Mouse (Mus musculus) midbrain, embryonic 15.5 days (tissue): ENCODE measurements around the gene Ptpn13. TPM values are rescaled to one million over a fixed set of nuclear protein-coding genes. Genes with fewer than 3 reads are reported as not detected.

Experiments
- ATAC-seq: fragments of 200-750 bp; cut with Nextera tagmentation; replicated peaks from 2 replicates; pipeline ENCODE4 v1.8.0; 2017; ENCODE audit warnings: moderate TSS enrichment
- H3K27ac ChIP-seq: fragments of 300-500 bp; sonication (generic); 2 replicates; pipeline ENCODE4 v1.5.1; 2015; ENCODE audit warnings: mild to moderate bottlenecking, inconsistent platforms
- H3K27me3 ChIP-seq: fragments of 300-500 bp; sonication (generic); replicated peaks from 2 replicates; pipeline ENCODE4 v1.6.1; 2015; ENCODE audit warnings: inconsistent platforms
- H3K36me3 ChIP-seq: fragments of 300-500 bp; sonication (generic); replicated peaks from 2 replicates; pipeline ENCODE4 v1.6.1; 2015; ENCODE audit warnings: inconsistent platforms
- H3K4me1 ChIP-seq: fragments of 300-500 bp; sonication (generic); 2 replicates; pipeline ENCODE4 v1.6.1; 2015; ENCODE audit warnings: inconsistent platforms
- H3K4me2 ChIP-seq: fragments of 300-500 bp; sonication (generic); 2 replicates; pipeline ENCODE4 v1.6.1; 2015; ENCODE audit warnings: inconsistent platforms, mild to moderate bottlenecking, moderate library complexity
- H3K4me3 ChIP-seq: fragments of 300-500 bp; sonication (generic); 2 replicates; pipeline ENCODE4 v1.5.1; 2015; ENCODE audit warnings: mild to moderate bottlenecking, inconsistent platforms
- H3K9ac ChIP-seq: fragments of 300-500 bp; sonication (generic); 2 replicates; pipeline ENCODE4 v1.6.1; 2015; ENCODE audit warnings: mild to moderate bottlenecking, inconsistent platforms
- H3K9me3 ChIP-seq: fragments of 300-500 bp; sonication (generic); 2 replicates; pipeline ENCODE4 v1.6.1; 2016; ENCODE audit warnings: inconsistent platforms
- WGBS: fragments of 180-500 bp; shearing (Covaris S2); methylation state at CpG from one replicate; pipeline ENCODE4 v1.1.7; 2015; ENCODE audit warnings: mixed read lengths; 5-methylcytosine and 5-hydroxymethylcytosine counted together
- polyA plus RNA-seq: library from polyadenylated mRNA; unstranded; fragments of >200 nt; fragmentation: Nextera tagmentation; extraction: Ambion mirVana; gene quantifications from 2 replicates; pipeline ENCODE4 v1.2.1, GENCODE M21; 2015

The Ptpn13 gene
- polyA plus RNA-seq, 1 experiment from 2014 or later, result 5.9 TPM

- no peak for ATAC-seq
- Histone ChIP-seq H3K36me3 (no peaks in the 10 kb centered on the region), H3K4me3 (no peak overlapping the region), H3K4me1 (no peaks in the 10 kb centered on the region), H3K4me2 (no peak overlapping the region), H3K9ac (no peak overlapping the region), H3K27me3 (no peaks in the 10 kb centered on the region), H3K9me3 (no peaks in the 10 kb centered on the region), H3K27ac (no peak overlapping the region)
- WGBS, result 81% methylated on average over 9 of the region's 9 CpGs
These were observed 88.2 kb downstream of the Ptpn13 start for GRCm38 (mm10) chr5:103513162-103513561.

DNA sequence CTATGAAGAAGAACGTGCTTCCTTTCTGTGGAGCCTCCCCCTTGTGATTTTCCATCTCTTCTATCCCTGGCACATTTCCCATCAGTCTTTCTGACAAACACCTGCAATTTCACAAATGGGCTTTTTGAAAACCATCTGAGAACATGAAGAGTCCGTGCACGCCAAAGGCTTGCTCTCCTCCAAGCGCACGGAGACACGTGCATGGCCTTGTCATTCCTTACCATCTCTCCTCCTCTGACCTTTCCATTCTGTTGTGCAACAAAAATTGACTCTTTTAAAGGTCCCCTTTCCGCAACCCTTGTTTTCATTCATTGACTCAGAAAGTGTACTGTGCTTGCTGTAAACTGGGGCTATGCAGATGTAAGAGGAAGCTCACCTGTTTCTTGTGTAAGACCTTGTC lies 89.4 kb downstream of the Ptpn13 start:
- Histone ChIP-seq H3K9me3 (no peaks in the 10 kb centered on the region), H3K4me3 (no peak overlapping the region), H3K27me3 (no peaks in the 10 kb centered on the region), H3K27ac (no peak overlapping the region), H3K4me1 (no peaks in the 10 kb centered on the region), H3K4me2 (no peak overlapping the region), H3K36me3 (no peaks in the 10 kb centered on the region), H3K9ac (no peak overlapping the region)
- ATAC-seq, result no peak
- WGBS, result 94% methylated on average over 7 of the region's 7 CpGs

DNA sequence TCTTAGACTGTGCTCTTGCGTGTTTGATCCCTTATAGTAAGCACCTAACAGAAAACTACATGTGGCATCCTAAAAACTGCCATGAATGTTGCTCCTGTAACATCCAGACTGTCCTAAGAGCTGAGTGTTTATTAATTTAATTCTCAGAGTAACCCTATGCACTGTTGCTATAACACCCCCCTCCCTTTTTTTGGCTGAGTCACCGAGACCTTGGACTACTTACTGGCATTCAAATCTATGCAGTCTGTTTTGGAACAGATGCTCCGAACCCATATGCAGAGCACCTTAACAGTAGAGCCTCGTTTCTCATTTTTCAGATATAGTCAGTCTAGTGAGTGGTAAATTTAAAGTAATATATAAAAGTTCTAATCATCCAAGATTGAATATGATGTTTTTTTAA lies 90.9 kb downstream of the Ptpn13 start:
- no peak overlapping the region for H3K27ac ChIP-seq
- no peaks in the 10 kb centered on the region for H3K9me3 ChIP-seq
- H3K27me3 ChIP-seq, result no peaks in the 10 kb centered on the region
- no peaks in the 10 kb centered on the region for H3K36me3 ChIP-seq
- H3K9ac ChIP-seq, result no peak overlapping the region
- WGBS, result 92% methylated on average over 4 of the region's 4 CpGs
- H3K4me2 ChIP-seq, result no peak overlapping the region
- H3K4me1 ChIP-seq, result no peaks in the 10 kb centered on the region
- ATAC-seq, result no peak
- no peak overlapping the region for H3K4me3 ChIP-seq

DNA sequence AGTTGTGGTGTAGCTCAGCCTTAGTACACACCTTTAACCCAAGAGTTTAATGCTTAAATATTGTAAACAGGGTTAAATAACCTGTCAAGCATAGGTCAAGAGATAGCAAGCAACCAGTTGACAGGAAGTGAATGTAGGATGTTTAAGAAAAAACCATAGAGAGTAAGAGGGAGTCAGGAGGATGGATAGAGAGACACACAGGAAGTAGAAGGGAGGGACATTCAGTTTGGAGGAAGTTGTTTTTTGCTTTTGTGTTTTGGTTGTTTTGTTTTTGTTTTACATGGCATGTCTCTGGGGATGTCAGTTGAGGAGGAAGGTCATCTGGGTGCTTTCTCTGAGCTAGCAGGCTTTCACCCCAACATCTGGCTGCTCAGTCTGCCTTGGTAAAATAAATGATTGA lies 91.6 kb downstream of the Ptpn13 start:
- ATAC-seq, result no peak
- no peaks in the 10 kb centered on the region for H3K36me3 ChIP-seq
- no peak overlapping the region for H3K27ac ChIP-seq
- H3K9me3 ChIP-seq, result no peaks in the 10 kb centered on the region
- H3K27me3 ChIP-seq, result no peaks in the 10 kb centered on the region
- no peak overlapping the region for H3K9ac ChIP-seq
- H3K4me3 ChIP-seq, result no peak overlapping the region
- H3K4me2 ChIP-seq, result no peak overlapping the region
- no peaks in the 10 kb centered on the region for H3K4me1 ChIP-seq

GRCm38 (mm10) chr5:103517641-103518040 lies 92.6 kb downstream of the Ptpn13 start:
- H3K9me3 ChIP-seq, result no peaks in the 10 kb centered on the region
- no peaks in the 10 kb centered on the region for H3K4me1 ChIP-seq
- WGBS, result 81% methylated on average over 6 of the region's 6 CpGs
- no peak overlapping the region for H3K27ac ChIP-seq
- no peak overlapping the region for H3K9ac ChIP-seq
- no peaks in the 10 kb centered on the region for H3K36me3 ChIP-seq
- H3K4me3 ChIP-seq, result no peak overlapping the region
- H3K4me2 ChIP-seq, result no peak overlapping the region
- H3K27me3 ChIP-seq, result no peaks in the 10 kb centered on the region
- no peak for ATAC-seq

DNA sequence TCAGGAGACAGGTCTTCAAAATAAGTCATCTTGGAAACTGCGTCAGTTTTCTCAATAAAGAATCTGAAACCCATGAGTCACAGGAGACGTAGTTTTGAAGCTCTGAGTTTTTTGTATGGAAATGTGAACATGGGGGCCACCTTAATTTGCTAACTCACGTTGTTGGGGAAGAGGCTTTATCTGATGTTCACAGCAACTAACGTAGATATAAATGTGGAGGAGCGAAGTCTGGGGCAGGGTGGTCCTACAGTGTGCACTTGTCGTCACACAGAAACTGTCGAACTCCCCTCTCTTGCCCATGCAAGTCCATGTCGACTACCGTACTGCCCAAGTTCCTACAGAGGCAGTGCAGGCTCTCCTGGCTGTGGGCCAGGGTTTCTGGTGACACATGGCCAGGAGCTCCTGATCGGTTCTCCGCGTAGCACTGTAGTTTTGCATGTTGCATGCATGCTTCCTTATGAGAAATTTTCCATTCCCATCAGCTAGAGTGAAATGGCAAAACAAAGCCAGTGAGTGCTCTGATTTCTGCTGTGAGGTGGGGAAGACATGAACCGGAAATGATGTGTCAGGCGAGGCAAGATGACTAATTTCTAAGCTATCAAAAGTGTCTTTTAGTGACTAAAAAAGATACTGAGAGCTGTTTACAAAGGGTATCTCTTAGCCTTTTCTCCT lies 93.9 kb downstream of the Ptpn13 start:
- no peaks in the 10 kb centered on the region for H3K4me1 ChIP-seq
- H3K4me2 ChIP-seq, result no peak overlapping the region
- no peak for ATAC-seq
- H3K27ac ChIP-seq, result no peak overlapping the region
- no peaks in the 10 kb centered on the region for H3K9me3 ChIP-seq
- no peak overlapping the region for H3K4me3 ChIP-seq
- H3K36me3 ChIP-seq, result no peaks in the 10 kb centered on the region
- 90% methylated on average over 14 of the region's 14 CpGs for WGBS
- H3K27me3 ChIP-seq, result no peaks in the 10 kb centered on the region
- no peak overlapping the region for H3K9ac ChIP-seq

DNA sequence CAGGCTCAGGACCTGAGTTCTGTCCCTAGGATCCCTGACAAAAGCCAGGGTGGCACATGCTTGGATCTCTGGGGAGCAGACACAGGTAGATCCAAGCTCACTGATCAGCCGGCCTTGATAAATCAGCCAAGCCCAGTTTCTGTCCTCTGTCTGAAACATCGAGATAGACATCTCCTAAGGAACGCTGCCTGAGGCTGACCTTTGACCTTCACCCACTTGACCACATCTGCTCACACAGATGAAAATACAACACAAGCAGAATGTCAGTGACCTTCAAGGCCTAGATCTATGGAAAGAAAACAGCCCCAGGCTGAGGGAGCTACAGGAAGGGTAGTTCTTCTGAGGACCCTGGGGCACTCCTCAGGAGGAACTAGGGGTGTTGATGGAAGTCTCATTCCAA lies 97.4 kb downstream of the Ptpn13 start:
- Histone ChIP-seq H3K27ac (no peak overlapping the region), H3K9ac (no peak overlapping the region), H3K36me3 (no peaks in the 10 kb centered on the region), H3K4me3 (no peak overlapping the region), H3K4me2 (no peak overlapping the region), H3K4me1 (no peaks in the 10 kb centered on the region), H3K9me3 (no peaks in the 10 kb centered on the region), H3K27me3 (no peaks in the 10 kb centered on the region)
- 54% methylated on average over 3 of the region's 3 CpGs for WGBS
- no peak for ATAC-seq

DNA sequence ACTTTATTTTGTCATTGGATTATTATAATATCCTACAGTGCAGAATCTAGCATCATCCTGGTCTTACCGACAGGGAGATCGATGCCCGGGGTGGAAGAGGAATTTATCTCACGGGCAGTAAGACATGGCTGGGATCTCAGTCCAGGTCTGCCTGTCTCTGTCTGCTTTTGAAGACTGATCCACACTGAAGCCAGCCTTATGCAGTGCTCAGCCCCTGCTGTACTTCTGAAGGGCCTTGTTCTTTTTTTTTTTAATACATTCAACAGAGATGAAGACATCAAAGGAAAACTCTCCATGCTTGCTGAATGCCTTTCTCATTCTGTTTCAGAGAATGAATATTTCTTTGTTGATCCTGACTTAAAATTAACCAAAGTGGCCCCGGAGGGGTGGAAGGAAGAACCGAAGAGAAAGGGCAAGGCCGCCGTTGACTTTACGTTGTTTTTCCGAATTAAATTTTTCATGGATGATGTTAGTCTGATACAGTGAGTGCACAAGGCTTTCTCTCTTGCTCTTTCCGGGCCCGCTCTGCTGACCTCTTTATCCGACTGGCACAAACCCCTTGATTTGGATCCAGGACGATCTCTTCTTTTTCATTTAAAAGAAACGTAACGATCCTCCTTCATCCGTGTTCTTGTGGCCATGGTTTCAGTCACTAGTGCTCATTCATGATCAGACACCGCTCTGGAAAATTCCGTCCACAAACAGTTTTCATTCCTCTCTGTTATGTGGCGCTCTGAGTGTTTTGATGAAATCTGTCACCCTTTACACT lies 101.9 kb downstream of the Ptpn13 start:
- Histone ChIP-seq H3K4me2 (no peak overlapping the region), H3K27me3 (no peaks in the 10 kb centered on the region), H3K36me3 (no peaks in the 10 kb centered on the region), H3K4me1 (no peaks in the 10 kb centered on the region), H3K9me3 (no peaks in the 10 kb centered on the region), H3K4me3 (no peak overlapping the region), H3K27ac (no peak overlapping the region), H3K9ac (no peak overlapping the region)
- peak; percentile 56; the same call in 1 of the 2 replicates for ATAC-seq
- WGBS, result 63% methylated on average over 20 of the region's 20 CpGs

- ATAC-seq, result 0 out of 2 replicates have a peak, but pooled peaks have one; percentile 24
- H3K27me3 ChIP-seq, result no peaks in the 10 kb centered on the region
These were observed 102.4 kb downstream of the Ptpn13 start for GRCm38 (mm10) chr5:103527437-103527718.

GRCm38 (mm10) chr5:103530214-103530613 lies 105.2 kb downstream of the Ptpn13 start:
- H3K4me2 ChIP-seq, result no peak overlapping the region
- H3K27me3 ChIP-seq, result no peaks in the 10 kb centered on the region
- H3K4me1 ChIP-seq, result no peaks in the 10 kb centered on the region
- no peaks in the 10 kb centered on the region for H3K9me3 ChIP-seq
- H3K27ac ChIP-seq, result no peak overlapping the region
- no peaks in the 10 kb centered on the region for H3K36me3 ChIP-seq
- H3K4me3 ChIP-seq, result no peak overlapping the region
- H3K9ac ChIP-seq, result no peak overlapping the region
- no peak for ATAC-seq
- 91% methylated on average over 9 of the region's 9 CpGs for WGBS

More at GRCm38 (mm10) chr5:103527437-103527718, 102.4 kb downstream of the Ptpn13 start:
- no peak overlapping the region for H3K4me2 ChIP-seq
- no peak overlapping the region for H3K4me3 ChIP-seq
- no peaks in the 10 kb centered on the region for H3K4me1 ChIP-seq
- H3K36me3 ChIP-seq, result no peaks in the 10 kb centered on the region
- no peaks in the 10 kb centered on the region for H3K9me3 ChIP-seq
- 71% methylated on average over 6 of the region's 6 CpGs for WGBS
- H3K27ac ChIP-seq, result no peak overlapping the region
- no peak overlapping the region for H3K9ac ChIP-seq

DNA sequence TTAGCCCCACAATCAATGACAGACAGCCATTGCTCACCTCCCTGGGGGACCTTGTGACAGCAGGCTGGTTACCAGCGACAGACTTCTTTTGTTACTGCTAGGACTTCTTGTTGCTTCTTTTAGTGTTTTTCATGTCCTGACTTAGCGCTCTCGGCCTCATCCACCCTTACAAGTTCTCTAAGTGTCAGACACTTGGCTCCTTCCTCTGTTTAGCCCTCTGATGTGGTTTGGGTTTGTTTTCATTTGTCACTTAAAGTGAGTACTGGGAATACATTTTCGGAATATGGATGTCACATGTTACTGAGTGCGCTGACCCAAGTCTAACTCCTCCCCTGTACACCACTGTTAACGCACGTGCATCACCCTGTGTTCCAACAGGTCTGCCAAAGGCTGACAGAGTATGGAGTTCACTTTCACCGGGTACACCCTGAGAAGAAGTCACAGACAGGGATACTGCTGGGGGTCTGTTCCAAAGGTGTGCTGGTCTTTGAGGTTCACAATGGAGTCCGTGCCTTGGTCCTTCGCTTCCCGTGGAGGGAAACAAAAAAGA lies 107.9 kb downstream of the Ptpn13 start:
- Histone ChIP-seq H3K4me1 (peaks cover 5% of the 10 kb centered on the region; the same call in 1 of the 2 replicates), H3K9me3 (no peaks in the 10 kb centered on the region), H3K9ac (no peak overlapping the region), H3K36me3 (no peaks in the 10 kb centered on the region), H3K4me3 (no peak overlapping the region), H3K4me2 (no peak overlapping the region), H3K27me3 (no peaks in the 10 kb centered on the region), H3K27ac (no peak overlapping the region)
- WGBS, result 73% methylated on average over 11 of the region's 11 CpGs
- ATAC-seq, result no peak

DNA sequence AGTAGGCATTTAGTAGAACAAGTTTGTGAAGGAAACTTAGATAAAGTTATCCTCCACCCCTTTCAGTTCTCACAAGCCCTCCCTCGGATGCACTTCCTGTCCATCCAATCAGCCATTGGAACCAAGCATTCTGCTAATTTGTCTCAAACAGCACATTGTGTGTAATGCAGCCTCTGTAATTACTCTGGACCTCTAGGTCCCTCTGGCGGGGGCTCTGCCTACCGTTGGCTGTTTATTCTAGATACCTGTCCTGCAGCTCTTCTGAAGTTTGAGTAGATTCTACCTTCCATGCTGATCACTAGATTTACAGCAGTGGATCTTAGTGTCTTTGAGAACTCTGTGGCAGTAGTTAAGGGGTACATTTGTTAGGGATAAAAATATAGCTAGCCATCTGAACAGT lies 109.5 kb downstream of the Ptpn13 start:
- Histone ChIP-seq H3K4me3 (no peak overlapping the region), H3K4me1 (peaks cover 7% of the 10 kb centered on the region; the same call in 1 of the 2 replicates), H3K9ac (no peak overlapping the region), H3K27me3 (no peaks in the 10 kb centered on the region), H3K9me3 (no peaks in the 10 kb centered on the region), H3K27ac (no peak overlapping the region), H3K4me2 (no peak overlapping the region), H3K36me3 (no peaks in the 10 kb centered on the region)
- WGBS, result 82% methylated on average over 3 of the region's 3 CpGs
- ATAC-seq, result no peak

DNA sequence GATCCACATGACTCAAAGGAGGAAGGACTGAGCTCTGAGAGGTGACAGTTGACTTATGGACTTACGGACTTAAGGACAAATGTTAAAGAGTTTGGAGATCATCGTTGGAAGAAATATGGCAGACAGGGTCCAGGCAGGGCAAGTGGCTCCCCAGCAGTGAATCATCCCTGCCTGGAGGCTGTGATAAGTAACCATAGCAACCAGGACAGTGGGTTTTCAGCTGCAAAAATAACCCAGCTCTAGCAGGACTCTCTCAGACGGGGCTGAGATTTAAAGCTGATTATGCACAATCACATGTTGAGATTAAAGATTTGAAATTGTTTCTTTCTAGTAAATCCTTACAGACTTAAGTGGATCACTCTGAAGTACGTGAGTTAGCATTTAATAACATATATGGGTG lies 112.4 kb downstream of the Ptpn13 start:
- Histone ChIP-seq H3K4me3 (no peak overlapping the region), H3K36me3 (no peaks in the 10 kb centered on the region), H3K9ac (no peak overlapping the region), H3K9me3 (no peaks in the 10 kb centered on the region), H3K4me2 (no peak overlapping the region), H3K4me1 (peaks cover 9% of the 10 kb centered on the region; the same call in 1 of the 2 replicates), H3K27me3 (no peaks in the 10 kb centered on the region), H3K27ac (no peak overlapping the region)
- ATAC-seq, result peak; percentile 70; the same call in 1 of the 2 replicates
- 44% methylated on average over 4 of the region's 4 CpGs for whole genome bisulfite sequencing
